ENCODE assay signal across 18 mouse cellular contexts in the genomic region with DNA sequence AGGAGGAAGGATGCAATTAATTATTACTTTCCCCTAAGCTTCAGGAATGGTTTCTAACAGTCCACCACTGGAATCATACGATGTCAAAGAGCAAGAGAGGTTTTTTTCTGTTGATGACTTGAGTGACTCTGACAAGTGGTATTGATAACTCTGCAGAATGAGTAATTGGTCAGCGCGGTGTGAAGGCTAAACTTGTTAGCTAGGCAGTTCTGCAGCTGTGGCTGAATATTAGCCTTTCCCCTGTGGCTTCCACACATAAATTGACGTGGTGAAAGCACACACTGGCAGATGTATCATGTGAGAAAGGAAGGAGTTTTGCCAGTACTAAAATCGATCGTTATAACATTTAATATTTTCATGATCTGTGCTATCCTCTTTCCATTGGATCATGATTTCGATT.
DNase-seq lines count a peak whose midpoint lies in the region; ATAC-seq and TF ChIP-seq lines count a peak whose summit lies in the region.
"Had no signal": no experiment of that assay in that cellular context is flagged by ENCODE, and none has a peak within 500 bp of the region (broad histone marks: within the 10 kb centered on the region; RNA-seq: fewer than 3 reads in every experiment).

No protein-coding gene starts in this region.

- no peak overlapping the region for H3K9ac ChIP-seq in hindbrain, embryonic 16.5 days (ENCODE audit: low read depth, low read length)
- no peak overlapping the region for H3K9ac ChIP-seq in hindbrain, embryonic 14.5 days
- H3K9ac ChIP-seq: embryonic facial prominence, embryonic 13.5 days; forebrain, embryonic 12.5 days; heart, embryonic 12.5 days; intestine, embryonic 15.5 days had no signal

- ATAC-seq in hindbrain, embryonic 16.5 days: peak; percentile 26; the same call in 1 of the 2 replicates
- ATAC-seq in hindbrain, embryonic 14.5 days (ENCODE audit: low FRiP score): no peak
- ATAC-seq: forebrain, embryonic 16.5 days; intestine, embryonic 15.5 days had no signal

- TF ChIP-seq CTCF in brain, embryonic 14.5 days (IDR thresholded peaks at IDR 0.05; ENCODE audit: borderline replicate concordance, extremely low read depth, insufficient read depth, insufficient read length): no peak

- WGBS in hindbrain, embryonic 16.5 days: 66% methylated on average over 7 of the region's 7 CpGs
- 64% methylated on average over 7 of the region's 7 CpGs for WGBS in hindbrain, embryonic 14.5 days

- no peaks in the 10 kb centered on the region for H3K36me3 ChIP-seq in hindbrain, embryonic 16.5 days (ENCODE audit: control insufficient read depth, insufficient read depth, low read length)
- no peaks in the 10 kb centered on the region for H3K36me3 ChIP-seq in hindbrain, embryonic 14.5 days (replicated peaks; ENCODE audit: control insufficient read depth, insufficient read depth)
- H3K36me3 ChIP-seq: embryonic facial prominence, embryonic 13.5 days; forebrain, embryonic 12.5 days; heart, embryonic 12.5 days; intestine, embryonic 15.5 days had no signal

- no peaks in the 10 kb centered on the region for H3K27me3 ChIP-seq in hindbrain, embryonic 16.5 days (replicated peaks; ENCODE audit: control insufficient read depth, insufficient read depth, low read length)
- no peaks in the 10 kb centered on the region; the same call in 1 of the 2 replicates for H3K27me3 ChIP-seq in hindbrain, embryonic 14.5 days (ENCODE audit: control insufficient read depth, insufficient read depth, low read length)
- H3K27me3 ChIP-seq: embryonic facial prominence, embryonic 13.5 days; heart, embryonic 12.5 days; intestine, embryonic 15.5 days had no signal

- no peaks in the 10 kb centered on the region for H3K4me1 ChIP-seq in hindbrain, embryonic 16.5 days (ENCODE audit: control insufficient read depth, insufficient read depth, low read depth, low read length)
- peaks cover 4% of the 10 kb centered on the region; the same call in 1 of the 2 replicates for H3K4me1 ChIP-seq in hindbrain, embryonic 14.5 days (replicated peaks; ENCODE audit: control insufficient read depth, insufficient read depth, low read length)
- H3K4me1 ChIP-seq: embryonic facial prominence, embryonic 13.5 days; heart, embryonic 12.5 days; intestine, embryonic 15.5 days had no signal

- H3K9me3 ChIP-seq in hindbrain, embryonic 16.5 days (ENCODE audit: control insufficient read depth, low read length): no peaks in the 10 kb centered on the region
- no peaks in the 10 kb centered on the region for H3K9me3 ChIP-seq in hindbrain, embryonic 14.5 days (ENCODE audit: control insufficient read depth, low read length)
- H3K9me3 ChIP-seq: embryonic facial prominence, embryonic 13.5 days; forebrain, embryonic 12.5 days; heart, embryonic 12.5 days; intestine, embryonic 15.5 days had no signal

- DNase-seq in hindbrain, embryonic 14.5 days (ENCODE audit: low spot score): no peak
- peak; percentile 2 for DNase-seq in Muller cell, postnatal 12 days (ENCODE audit: inconsistent ontology term)
- peak; percentile 39 for DNase-seq in brain, embryonic 14.5 days (ENCODE audit: low read depth)
- peak; percentile 72 for DNase-seq in retina, embryonic 14.5 days (ENCODE audit: low spot score)
- no peak for DNase-seq in kidney, adult 11 months
- DNase-seq in gastrocnemius, postnatal 10 days: no peak
- DNase-seq: adrenal gland, adult 8-10 months; adrenal gland, postnatal 36 days; cerebellum, adult 11 months; cerebellum, adult 8-10 months; cerebellum, postnatal 14 days; gastrocnemius, postnatal 14 days had no signal

- TF ChIP-seq POLR2A in brain, embryonic 14.5 days (IDR thresholded peaks at IDR 0.05; ENCODE audit: borderline replicate concordance, extremely low read depth, insufficient read depth, insufficient read length, poor library complexity, severe bottlenecking): no peak

- no peak overlapping the region for H3K4me2 ChIP-seq in hindbrain, embryonic 16.5 days (ENCODE audit: low read length)
- no peak overlapping the region for H3K4me2 ChIP-seq in hindbrain, embryonic 14.5 days (replicated peaks)
- H3K4me2 ChIP-seq: embryonic facial prominence, embryonic 13.5 days; forebrain, embryonic 12.5 days; heart, embryonic 12.5 days; intestine, embryonic 15.5 days had no signal

- H3K4me3 ChIP-seq in hindbrain, embryonic 16.5 days (ENCODE audit: low read length): no peak overlapping the region
- H3K4me3 ChIP-seq in hindbrain, embryonic 14.5 days (replicated peaks; ENCODE audit: low read length): no peak overlapping the region
- H3K4me3 ChIP-seq: embryonic facial prominence, embryonic 13.5 days; forebrain, embryonic 12.5 days; heart, embryonic 12.5 days; intestine, embryonic 15.5 days had no signal

- H3K27ac ChIP-seq in hindbrain, embryonic 16.5 days (ENCODE audit: low read depth, low read length): no peak overlapping the region
- H3K27ac ChIP-seq in hindbrain, embryonic 14.5 days: no peak overlapping the region
- H3K27ac ChIP-seq: embryonic facial prominence, embryonic 13.5 days; forebrain, embryonic 12.5 days; intestine, embryonic 15.5 days had no signal

Comparison
In these comparisons a context has a peak if more than half of its experiments do, and no peak if none do; other contexts are left out.
1. DNase-seq: peak in Muller cell, postnatal 12 days (single experiment), brain, embryonic 14.5 days (single experiment) and retina, embryonic 14.5 days (single experiment); none in hindbrain, embryonic 14.5 days (single experiment), kidney, adult 11 months (single experiment) and gastrocnemius, postnatal 10 days (single experiment).